Mouse (Mus musculus): ENCODE results near the gene Thsd7a.

GRCm38 (mm10) chr6:12416976-12417375 is 332.2 kb downstream of the Thsd7a start:
- TF ChIP-seq GATA1 (IDR thresholded peaks at IDR 0.05; ENCODE audit: borderline replicate concordance, low read length) (no peak), FLI1 (IDR thresholded peaks at IDR 0.05; ENCODE audit: low read length) (no peak)

Measured in megakaryocyte, embryonic 14.5 days (primary cell).